Mouse (Mus musculus) G1E (cell line): ENCODE measurements at regions not wholly inside any gene's neighbourhood (a gene's known extent, or its start where the extent isn't known, plus 50 kb on each side); places are given as distances from the start of the nearest gene placed in this dataset.

Experiments used
- CTCF ChIP-seq: IDR thresholded peaks from 2 replicates; pipeline ENCODE4 v1.5.1; 2012; ENCODE audit warnings: low read depth, low read length, inconsistent platforms, mixed read lengths
- GATA1 ChIP-seq: IDR thresholded peaks from 2 replicates; pipeline ENCODE4 v1.6.1; 2012; ENCODE audit warnings: borderline replicate concordance, low read length, inconsistent platforms, mixed read lengths
- POLR2AphosphoS5 ChIP-seq: IDR thresholded peaks from 2 replicates; pipeline ENCODE4 v1.6.1; 2012; ENCODE audit warnings: low read depth, low read length, inconsistent platforms; ENCODE audit not compliant: insufficient replicate concordance
- TAL1 ChIP-seq: conservative IDR thresholded peaks from 2 replicates; pipeline ENCODE4 v1.6.1; 2012; ENCODE audit warnings: low read depth, low read length, inconsistent platforms, mixed read lengths

DNA sequence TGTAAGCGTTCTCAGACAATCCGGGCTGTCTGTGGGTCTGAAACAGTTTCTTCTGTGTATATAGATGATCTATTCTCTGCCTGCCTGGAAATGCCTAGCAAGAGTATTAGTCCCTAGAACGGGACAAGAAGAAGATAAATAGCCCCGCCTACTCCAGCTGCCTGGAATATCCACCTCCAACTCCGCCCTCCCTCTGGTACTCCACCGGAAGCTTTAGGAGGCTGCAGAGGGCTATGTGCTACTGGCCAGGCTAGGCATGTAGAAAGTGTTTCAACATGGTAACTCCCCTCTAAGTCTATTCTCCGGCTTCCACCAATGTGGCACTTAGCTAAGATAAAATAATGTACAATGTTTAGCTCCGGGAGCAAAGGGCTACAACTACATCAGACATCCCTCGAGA lies 114.3 kb downstream of the Mycn start:
- TF ChIP-seq CTCF, result no peak
- no peak for TF ChIP-seq GATA1
- TF ChIP-seq TAL1, result no peak
- no peak for TF ChIP-seq POLR2AphosphoS5
